Mouse (Mus musculus) embryo, embryonic 11.5 days (tissue): ENCODE measurements at regions not wholly inside any gene's neighbourhood (a gene's known extent, or its start where the extent isn't known, plus 50 kb on each side); places are given as distances from the start of the nearest gene placed in this dataset.
"Not testable (repeated sequence)": the region's sequence is repeated elsewhere in the genome, so short reads cannot be mapped to it uniquely, and the experiment has no call there.

ENCODE experiments used
- DNase-seq: peaks from one replicate; pipeline ENCODE4 v3.0.0-alpha.2; 2012; ENCODE audit warnings: low read depth, low spot score

DNA sequence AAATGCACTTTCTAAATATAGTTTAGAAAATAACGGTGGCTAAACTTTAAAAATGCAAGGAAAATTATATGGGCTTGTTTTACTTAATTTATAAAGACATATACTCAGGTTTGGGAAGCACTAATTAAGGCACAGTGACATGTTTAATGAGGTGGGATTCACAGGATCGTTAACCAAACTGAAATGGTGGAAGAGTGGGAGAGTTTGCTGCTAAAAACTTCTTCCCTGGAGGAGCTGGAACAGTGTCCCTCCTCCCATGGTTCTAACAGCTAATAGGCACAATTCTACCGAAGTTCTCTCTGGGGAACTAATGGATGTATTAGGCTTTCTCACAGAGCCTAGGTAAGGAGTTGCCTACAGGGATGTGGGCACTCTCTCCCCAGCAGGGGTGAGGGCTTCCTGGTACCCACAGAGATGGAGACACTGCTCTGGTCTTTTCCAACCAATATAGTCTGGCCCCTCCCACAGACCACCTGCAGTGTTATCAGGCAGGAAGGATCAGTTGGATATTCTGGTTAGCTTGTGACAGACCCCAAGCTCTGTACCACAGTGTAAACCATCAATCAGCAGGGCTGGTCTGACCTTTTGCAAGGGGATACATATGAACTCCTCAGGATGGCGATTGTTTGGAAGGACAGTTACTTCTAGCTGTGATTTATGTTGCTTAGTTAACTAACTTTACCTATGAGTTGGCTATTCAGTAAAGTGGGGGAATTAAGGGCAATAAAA lies 309.0 kb upstream of the Zic4 start:
- DNase-seq: no peak

GRCm38 (mm10) chr9:91059460-91059859 lies 302.8 kb upstream of the Zic4 start:
- DNase-seq: no peak

DNA sequence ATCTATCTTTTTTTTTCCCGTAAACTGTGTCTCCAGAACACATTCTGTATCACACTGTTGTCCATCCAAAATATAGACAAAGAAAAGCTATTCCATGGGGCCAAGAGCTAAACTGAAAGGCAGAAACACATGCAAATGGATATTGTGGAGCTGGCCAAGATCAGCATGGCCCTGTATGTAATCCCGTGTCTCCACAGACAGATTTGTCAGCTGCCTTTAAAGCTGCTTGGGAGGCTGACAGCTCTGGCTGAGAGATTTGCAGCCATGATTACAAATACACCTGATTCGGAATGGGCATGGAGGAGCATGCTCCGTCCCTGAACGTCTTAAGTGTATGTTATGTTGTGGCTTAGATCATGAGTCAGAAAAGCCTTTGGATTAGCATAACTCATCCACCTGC lies 292.7 kb upstream of the Zic4 start:
- no peak for DNase-seq

GRCm38 (mm10) chr9:91073366-91074174 lies 288.6 kb upstream of the Zic4 start:
- no peak for DNase-seq

GRCm38 (mm10) chr9:91074175-91074480 lies 288.1 kb upstream of the Zic4 start:
- peak; percentile 23 for DNase-seq

DNA sequence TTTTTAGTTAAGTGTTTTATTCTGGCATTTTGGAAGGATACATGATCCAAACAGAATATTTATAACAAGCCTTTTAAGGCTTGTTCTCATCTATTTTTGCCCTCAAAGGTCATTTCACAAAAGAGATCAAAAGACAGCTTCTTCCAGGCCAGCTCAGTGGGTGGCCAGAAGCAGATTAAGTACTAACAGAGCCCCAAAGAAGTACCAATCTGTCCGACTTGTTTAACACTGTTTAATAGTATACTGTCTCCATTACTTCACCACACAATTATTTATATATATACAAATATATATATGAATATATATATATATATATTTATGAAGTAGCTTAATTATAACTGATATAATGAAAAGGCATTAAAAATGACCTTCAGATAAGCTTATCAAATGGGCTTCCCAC lies 284.7 kb upstream of the Zic4 start:
- no peak for DNase-seq

GRCm38 (mm10) chr9:91083791-91084190 lies 278.4 kb upstream of the Zic4 start:
- no peak for DNase-seq

GRCm38 (mm10) chr9:91085923-91086322 lies 276.3 kb upstream of the Zic4 start:
- DNase-seq: no peak

DNA sequence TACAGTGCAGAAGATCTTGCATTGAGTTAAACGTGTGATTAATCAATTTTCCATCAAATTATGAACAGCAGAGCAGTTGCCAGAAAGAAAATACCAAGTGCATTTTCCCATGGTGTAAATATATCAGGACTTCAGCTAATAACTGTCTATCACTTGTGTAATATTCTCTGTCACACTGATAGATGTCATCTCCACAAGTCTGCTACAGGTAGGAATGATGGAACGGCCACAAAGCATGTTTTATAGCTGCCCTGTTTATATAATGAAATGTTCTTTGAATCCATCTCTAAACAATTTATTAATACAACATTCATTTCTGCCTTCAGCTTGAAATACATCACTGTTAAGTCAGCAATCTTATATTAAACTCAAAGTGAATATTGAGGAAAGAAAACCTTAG lies 272.9 kb upstream of the Zic4 start:
- DNase-seq: no peak

GRCm38 (mm10) chr9:91091421-91092050 lies 270.7 kb upstream of the Zic4 start:
- DNase-seq: no peak

DNA sequence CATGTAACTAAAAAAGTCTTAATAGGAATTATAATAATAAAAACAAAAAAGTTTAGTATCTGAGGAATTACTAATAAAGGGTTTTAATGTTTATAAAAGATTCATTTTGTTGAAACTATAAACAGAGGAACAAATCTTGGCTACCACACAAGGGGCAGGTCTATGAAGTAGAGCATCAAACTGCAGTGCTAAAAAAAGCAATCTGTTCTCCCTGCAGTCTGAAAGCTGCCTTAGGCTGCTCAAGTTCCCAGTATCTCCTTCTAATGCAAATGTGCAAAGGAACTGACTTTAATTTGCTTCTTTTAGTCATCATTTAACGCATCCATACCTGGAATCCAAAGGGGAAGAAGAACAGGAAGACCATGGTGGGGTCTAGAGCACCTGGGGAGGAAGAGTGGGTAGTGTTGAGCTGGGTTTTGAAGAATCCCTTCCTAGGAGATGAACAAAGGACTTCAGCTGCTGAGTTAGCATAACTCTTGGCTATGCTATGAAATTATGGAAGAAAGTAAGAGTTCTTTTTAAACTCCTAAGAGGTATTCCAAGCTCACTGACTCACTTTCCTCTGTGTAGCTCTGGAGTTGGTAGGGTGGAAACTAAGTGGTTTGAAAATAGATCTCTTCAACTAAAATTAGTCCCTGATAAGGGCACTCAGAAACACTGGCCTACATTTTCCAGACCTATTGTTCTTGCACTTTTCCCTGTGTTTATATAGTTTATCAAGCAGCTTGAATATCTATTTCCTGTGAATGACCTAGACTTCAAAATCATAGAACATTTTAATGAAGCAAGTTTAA lies 260.4 kb upstream of the Zic4 start:
- no peak for DNase-seq

DNA sequence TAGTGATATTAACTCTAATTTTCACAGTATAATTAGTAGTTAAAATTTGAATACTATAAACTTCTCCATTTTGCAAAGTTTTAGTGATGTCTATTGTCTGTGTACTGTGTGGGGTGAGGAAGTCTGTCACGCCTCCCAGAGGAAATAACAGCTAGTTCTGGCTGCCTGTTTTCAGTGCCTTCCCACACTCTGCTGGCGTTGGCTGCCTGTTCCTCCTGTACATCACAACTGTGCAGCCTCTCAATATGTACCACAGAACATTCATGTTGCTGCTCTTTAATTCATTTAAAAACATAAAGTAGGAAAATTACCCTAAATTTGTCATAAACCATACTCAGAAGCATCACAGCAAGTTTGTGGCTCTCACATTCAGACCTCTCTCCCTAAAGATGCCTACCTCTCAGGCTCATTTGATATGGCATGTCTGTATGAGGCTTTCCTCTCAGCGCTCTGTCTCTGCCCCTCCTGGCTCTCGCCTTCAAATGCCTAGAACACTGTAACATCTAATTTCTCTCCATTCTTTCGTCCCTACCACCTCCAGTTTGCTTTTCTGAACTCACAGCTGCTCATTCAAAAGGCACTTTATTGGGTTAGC lies 239.7 kb upstream of the Zic4 start:
- DNase-seq: no peak

DNA sequence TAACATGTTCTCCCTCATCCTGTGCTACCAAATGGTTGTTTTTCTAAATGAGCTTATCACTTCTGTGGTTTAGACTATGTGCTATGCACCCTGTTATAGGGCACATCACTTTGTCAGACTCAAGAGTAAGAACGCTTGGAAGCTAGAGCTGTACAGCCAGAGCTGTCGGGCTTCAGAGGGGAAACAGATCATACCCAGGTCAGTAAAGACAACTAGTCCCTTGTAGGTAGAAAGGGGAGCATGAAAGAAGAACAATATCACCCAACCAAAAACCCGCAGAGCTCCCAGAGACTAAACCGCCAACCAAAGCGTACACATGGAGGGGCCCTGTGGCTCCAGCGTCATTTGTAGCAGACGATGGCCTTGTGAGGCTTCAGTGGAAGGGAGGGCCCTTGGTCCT lies 239.0 kb upstream of the Zic4 start:
- DNase-seq: no peak

DNA sequence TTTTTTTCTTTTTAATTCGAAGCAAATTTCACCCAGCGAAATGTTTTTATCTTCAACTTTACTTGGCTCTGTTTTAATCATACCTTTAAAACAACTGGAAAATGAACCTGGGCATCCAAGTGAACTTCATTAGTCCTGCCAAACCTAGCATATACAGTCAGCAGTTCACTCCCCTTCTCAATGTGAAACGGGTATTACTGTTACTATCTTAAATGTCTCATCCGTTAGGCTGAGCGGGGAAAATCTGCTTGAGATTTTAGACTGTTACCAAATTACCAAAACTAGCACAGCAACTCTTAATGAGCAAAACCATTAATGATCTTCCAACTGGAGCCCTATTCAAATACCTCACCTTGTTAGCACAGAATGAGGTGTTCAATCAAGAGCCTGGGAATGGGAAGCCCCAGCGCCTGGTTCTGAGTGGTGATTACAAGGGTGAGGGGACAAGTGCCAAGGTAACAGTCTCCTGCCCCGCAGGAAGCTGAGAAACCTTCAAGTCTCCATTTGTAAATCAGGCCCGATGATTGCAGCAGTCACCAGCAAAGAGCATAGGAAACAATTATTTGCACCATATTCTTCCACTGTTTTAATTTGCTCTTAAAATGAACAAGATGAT lies 235.5 kb upstream of the Zic4 start:
- DNase-seq: no peak

GRCm38 (mm10) chr9:91128491-91128890 lies 233.7 kb upstream of the Zic4 start:
- not testable (repeated sequence) for DNase-seq

DNA sequence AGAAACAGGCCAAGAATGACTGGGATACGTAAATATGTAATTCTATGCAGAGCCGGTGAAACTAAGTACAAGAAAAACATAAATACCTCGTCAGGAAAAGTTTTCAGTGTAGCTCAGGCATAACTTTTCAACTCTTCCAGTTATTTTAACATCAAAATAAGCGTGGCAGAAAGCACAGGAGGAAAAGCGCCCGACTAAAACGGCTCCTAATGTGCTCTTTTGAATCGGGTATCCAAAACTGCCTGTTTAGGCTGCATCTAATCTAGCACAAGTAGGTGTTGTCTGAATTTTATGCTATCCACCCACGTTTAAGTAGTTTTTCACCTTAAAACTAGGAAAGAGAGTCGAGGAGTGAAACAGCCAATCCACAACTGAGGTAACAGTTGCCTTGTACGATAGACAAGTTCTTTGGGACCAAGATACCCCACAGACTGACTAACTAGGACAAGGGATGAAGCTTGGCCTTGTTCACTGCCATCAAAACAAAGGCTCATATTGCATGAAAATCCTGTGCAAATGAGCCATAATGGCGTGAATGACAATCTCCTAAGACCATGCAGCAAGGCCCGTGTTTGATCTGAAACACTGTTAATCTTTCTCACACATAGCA lies 232.0 kb upstream of the Zic4 start:
- DNase-seq: no peak

DNA sequence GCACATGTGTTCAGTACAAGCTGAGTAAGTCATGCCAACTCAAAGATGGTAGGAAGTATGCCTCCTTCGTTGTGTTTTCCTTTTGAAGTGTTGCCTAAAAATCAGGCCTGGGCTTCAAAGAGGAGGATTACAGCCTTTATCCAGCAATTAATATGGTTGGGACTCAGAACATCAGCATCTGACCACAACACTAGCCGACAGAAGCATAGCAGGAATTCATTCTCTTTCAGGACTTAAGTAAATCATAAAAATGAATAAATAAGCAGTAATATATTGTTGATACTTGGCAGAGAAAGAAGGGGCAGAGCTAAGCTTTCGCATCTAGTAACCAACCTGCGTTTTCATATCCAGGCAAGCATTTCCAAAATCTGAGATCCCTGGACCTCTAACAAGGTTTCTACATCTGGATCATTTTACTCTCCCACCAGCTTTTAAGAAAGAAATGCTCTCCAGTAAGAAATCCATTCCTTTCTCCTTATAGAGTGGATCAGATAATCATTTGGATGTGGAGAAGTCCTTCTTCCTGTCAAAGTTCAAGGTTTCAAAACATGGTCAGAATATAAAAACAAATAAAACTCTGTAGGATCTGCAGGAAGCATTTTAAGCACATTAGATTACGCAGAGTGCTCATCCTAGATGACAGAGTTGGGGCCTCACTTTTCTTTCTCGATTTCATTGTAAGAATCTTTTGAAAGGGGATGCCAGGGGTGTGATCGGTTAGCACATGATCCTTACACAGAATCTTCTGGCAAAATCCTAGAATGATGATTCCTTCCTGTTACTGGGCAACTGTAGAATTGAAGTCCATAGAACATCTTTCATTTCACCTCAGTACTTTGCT lies 230.6 kb upstream of the Zic4 start:
- DNase-seq: no peak

DNA sequence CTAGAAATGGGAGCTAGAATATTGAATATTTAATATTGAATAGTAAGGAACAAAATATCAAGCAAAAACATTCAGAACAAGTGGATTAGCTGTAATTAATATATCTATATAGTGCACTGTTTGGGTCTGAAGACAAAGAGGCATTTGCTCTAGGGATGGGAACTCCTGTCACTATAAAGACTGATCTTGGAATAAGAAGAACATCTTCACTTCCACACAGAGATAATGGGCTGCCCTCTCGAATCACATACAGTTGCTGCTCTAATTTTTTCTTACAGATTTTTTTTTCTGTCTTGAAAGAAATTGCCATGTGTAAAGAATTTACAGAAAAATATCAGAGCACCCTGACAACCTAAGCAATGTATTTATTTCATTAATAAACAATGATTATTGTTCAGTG lies 229.7 kb upstream of the Zic4 start:
- no peak for DNase-seq

GRCm38 (mm10) chr9:91133256-91133920 lies 228.8 kb upstream of the Zic4 start:
- DNase-seq: no peak
